Mouse (Mus musculus): ENCODE measurements around the gene Emx1. TPM values are rescaled to one million over a fixed set of nuclear protein-coding genes. Genes with fewer than 3 reads are reported as not detected.

Gene Emx1
- total and polyA plus RNA-seq, 2 experiments from 2014 or later: 0.11 to 0.52 TPM

DNA sequence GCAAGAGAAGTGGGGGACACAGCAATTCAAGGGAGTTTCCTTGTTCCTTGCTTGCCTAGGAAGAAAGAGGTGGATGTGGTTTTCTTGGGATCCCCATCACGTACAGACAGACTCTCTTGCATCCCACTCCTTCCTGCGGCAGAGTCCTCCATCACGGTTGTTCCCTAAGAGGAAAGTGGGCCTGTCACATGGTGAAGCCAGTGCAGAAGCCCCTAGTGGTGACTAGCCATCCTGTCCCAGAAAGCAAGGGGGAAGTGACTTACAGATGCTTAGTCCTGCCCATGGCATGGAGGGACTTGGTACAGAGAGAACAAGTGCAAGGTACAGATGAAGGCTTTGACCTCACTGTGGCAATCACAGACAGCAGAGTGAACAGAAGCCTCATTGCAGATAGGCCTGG, 66.0 kb downstream of the Emx1 start:
- TF ChIP-seq CTCF (IDR thresholded peaks at IDR 0.05; ENCODE audit: low read depth): peak; percentile 59
- peak; percentile 55; the same call in 1 of the 2 replicates for ATAC-seq
- H3K9ac ChIP-seq (replicated peaks; ENCODE audit: low read length): no peak overlapping the region
- no peaks in the 10 kb centered on the region for H3K9me3 ChIP-seq (ENCODE audit: low read length)
- H3K4me1 ChIP-seq (ENCODE audit: insufficient read depth, low read length): peaks cover 5% of the 10 kb centered on the region
- no peak overlapping the region for H3K4me3 ChIP-seq (ENCODE audit: low read length)
- DNase-seq (ENCODE audit: low spot score): no peak
- H3K27me3 ChIP-seq (ENCODE audit: insufficient read depth, low read length): no peaks in the 10 kb centered on the region
- H3K27ac ChIP-seq: no peak overlapping the region
- H3K4me2 ChIP-seq (ENCODE audit: low read depth, low read length): no peak overlapping the region
- 77% methylated on average over 3 of the region's 3 CpGs for WGBS
- no peaks in the 10 kb centered on the region for H3K36me3 ChIP-seq (ENCODE audit: insufficient read depth, low read length)

Other genes starting within 250 kb of the Emx1 start
- gene Exoc6b, start 117.9 kb upstream of the Emx1 start, total RNA-seq (2014; rRNA removed): 38.1 and 40.8 TPM in 2 replicates
- 32.8 and 36.2 TPM in 2 replicates for gene Exoc6b, start 117.9 kb upstream of the Emx1 start, polyA plus RNA-seq (2015; fragmentation: Nextera tagmentation; extraction: Ambion mirVana)
- 44.3 and 45.0 TPM in 2 replicates for gene Spr, start 49.7 kb upstream of the Emx1 start, total RNA-seq (2014; rRNA removed)
- 36.1 TPM in 2 replicates for gene Spr, start 49.7 kb upstream of the Emx1 start, polyA plus RNA-seq (2015; fragmentation: Nextera tagmentation; extraction: Ambion mirVana)
- gene Sfxn5, start 146.0 kb downstream of the Emx1 start, total RNA-seq (2014; rRNA removed): 144 and 151 TPM in 2 replicates
- 108 and 115 TPM in 2 replicates for gene Sfxn5, start 146.0 kb downstream of the Emx1 start, polyA plus RNA-seq (2015; fragmentation: Nextera tagmentation; extraction: Ambion mirVana)
- gene Rab11fip5, start 187.2 kb downstream of the Emx1 start, total RNA-seq (2014; rRNA removed): 62.6 and 66.5 TPM in 2 replicates
- 23.4 and 26.7 TPM in 2 replicates for gene Rab11fip5, start 187.2 kb downstream of the Emx1 start, polyA plus RNA-seq (2015; fragmentation: Nextera tagmentation; extraction: Ambion mirVana)
- not detected in 2 replicates for gene Noto, start 236.4 kb downstream of the Emx1 start, total RNA-seq (2014; rRNA removed)
- not detected in 2 replicates for gene Noto, start 236.4 kb downstream of the Emx1 start, polyA plus RNA-seq (2015; fragmentation: Nextera tagmentation; extraction: Ambion mirVana)
- gene Smyd5, start 244.6 kb downstream of the Emx1 start, total RNA-seq (2014; rRNA removed): 68.0 and 69.1 TPM in 2 replicates
- gene Smyd5, start 244.6 kb downstream of the Emx1 start, polyA plus RNA-seq (2015; fragmentation: Nextera tagmentation; extraction: Ambion mirVana): 57.2 and 59.7 TPM in 2 replicates